Mouse (Mus musculus) testis, postnatal 10 days (tissue): Measurements from ENCODE around the gene Gm2696.
"Not testable (repeated sequence)": the region's sequence is repeated elsewhere in the genome, so short reads cannot be mapped to it uniquely, and the experiment has no call there.

Experiments
- DNase-seq: peaks from one replicate; pipeline ENCODE4 v3.0.0; 2021; ENCODE audit warnings: low spot score

Gm2696 gene

DNA sequence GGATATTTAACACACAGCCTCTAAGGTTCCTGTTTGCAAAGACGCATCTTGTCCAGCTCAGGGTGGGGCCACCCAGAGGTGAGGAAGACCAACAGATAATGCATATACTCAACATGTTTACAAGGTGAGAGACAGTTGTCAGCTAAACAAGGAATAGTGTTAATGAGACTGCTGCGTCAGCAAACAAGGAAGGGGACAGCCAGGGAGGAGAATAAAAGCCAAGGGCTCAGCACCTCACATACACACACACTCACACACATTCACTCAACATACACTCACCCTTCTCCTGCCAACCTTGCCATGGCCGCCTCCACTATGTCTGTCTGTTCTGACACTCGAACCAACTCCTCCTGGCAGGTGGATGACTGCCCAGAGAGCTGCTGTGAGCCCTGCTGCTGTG, at the start of gene Gm2696:
Gm2696 (plus strand) TSS at position 301 of the 400 bp plus-strand sequence.
- no peak for DNase-seq

- no peak for DNase-seq
These were observed 44.8 kb upstream of the Gm2696 start for GRCm38 (mm10) chr10:77769727-77770126.

GRCm38 (mm10) chr10:77771225-77771624, 43.3 kb upstream of the Gm2696 start, which contains the start of gene Gm3238:
TSS of gene Gm3238 (minus strand) at chr10:77771325.
- DNase-seq: not testable (repeated sequence)

GRCm38 (mm10) chr10:77772142-77772541, 42.3 kb upstream of the Gm2696 start:
- DNase-seq: not testable (repeated sequence)

GRCm38 (mm10) chr10:77776844-77777243, 37.6 kb upstream of the Gm2696 start, which contains the start of gene Gm7138:
TSS of gene Gm7138 (minus strand) at chr10:77776944.
- DNase-seq: not testable (repeated sequence)

GRCm38 (mm10) chr10:77782442-77782841, 32.0 kb upstream of the Gm2696 start, which contains the start of gene Gm3250:
TSS of gene Gm3250 (minus strand) at chr10:77782542.
- DNase-seq: not testable (repeated sequence)

- not testable (repeated sequence) for DNase-seq
These were observed 31.1 kb upstream of the Gm2696 start for GRCm38 (mm10) chr10:77783396-77783795.

DNA sequence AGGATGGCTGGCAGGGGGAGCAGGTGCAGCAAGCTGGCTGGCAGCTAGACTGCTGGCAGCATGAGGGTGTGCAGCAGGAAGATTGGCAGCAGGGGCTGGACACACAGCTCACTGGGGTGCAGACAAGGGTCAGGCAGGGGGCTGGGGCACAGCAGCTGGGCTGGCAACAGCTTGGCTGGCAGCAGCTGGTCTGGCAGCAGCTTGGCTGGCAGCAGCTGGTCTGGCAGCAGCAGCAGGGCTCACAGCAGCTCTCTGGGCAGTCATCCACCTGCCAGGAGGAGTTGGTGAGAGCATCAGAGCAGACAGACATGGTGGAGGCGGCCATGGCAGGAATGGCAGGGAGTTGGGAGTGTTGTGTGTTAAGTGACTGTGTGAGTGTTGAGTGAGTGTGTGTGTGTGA, 26.6 kb upstream of the Gm2696 start, which contains the start of gene Gm7137:
Gm7137 (minus strand) TSS at position 325 of the 400 bp plus-strand sequence.
- DNase-seq: not testable (repeated sequence)

- no peak for DNase-seq
These were observed 25.9 kb upstream of the Gm2696 start for GRCm38 (mm10) chr10:77788621-77789020.

- no peak for DNase-seq
These were observed 19.5 kb upstream of the Gm2696 start, which contains the start of gene Gm9639 for GRCm38 (mm10) chr10:77794976-77795375. TSS of gene Gm9639 (minus strand) at chr10:77795076.

DNA sequence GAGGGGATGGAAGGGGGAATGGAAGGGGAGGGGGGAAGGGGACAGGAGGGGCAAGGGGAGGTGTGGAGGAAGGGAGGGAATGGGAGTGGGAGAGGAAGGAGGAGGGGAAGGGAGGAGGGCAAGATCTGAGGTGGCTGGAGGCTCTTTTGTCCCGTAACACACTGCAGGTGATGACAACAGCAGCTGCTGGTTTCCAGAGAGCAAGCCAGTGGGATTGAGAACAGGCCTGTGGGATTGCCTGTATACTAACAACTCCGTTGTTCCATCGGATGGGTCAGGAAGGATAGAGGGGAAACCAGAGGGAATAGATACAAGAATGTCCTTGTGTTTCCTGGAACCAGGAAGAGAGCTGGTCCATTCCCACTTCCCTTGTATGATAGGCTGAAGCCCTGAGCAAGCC, 16.8 kb upstream of the Gm2696 start:
- no peak for DNase-seq

DNA sequence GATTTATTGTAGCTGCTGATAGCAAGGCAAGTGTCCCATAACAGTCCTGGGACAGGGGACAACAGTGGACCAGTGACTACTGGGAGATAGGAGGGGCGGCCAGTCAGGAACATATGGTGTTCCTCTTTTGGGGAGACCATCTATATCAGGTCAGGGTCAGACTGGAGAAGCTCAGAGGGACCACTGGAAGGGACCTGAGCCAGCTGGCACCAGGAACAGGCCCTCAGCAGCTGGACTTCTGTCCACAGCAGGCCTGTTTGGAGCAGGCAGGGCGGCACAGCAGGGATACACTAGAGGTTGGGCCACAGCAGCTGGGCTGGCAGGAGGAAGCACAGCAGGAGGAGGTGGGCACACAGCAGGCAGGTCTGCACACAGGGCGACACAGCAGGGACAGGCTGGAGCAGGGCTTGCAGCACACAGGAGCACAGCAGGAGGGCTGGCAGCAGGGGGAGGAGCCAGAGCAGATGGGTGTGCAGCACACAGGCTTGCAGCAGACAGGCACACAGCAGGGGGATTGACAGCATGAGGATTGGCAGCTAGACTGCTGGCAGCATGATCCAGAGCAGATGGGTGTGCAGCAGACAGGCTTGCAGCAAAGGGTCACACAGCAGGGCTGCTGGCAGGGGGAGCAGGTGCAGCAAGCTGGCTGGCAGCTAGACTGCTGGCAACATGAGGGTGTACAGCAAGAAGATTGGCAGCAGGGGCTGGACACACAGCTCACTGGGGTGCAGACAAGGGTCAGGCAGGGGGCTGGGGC, 16.1 kb upstream of the Gm2696 start:
- not testable (repeated sequence) for DNase-seq

DNA sequence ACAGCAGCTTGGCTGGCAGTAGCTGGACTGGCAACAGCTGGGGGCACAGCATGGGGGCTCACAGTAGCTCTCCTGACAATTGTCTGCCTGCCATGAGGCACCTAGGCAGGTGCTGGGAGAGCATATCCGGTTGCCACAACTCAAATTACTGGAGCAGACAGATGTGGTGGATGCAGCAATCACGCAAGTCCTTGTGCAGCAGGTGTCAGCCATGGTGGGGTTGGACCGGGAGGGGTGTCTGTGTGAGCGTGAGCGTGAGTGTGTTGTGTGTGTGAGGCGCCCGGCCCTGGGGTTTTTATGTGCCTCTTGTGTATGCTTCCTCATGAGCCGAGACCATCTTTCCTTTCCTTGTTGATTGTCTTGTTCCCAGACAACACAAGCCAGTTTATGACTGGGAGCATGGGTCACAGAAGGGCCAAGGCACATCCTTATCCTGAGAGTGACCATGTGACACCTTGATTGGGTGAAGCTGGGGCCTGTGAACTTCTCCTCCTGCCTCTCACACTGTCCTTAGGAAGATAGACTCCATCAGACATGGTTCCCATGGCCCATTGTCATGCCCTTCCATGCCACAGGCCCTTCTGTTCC, 15.5 kb upstream of the Gm2696 start, which contains the start of gene Gm19668:
Gm19668 (minus strand) TSS at position 213 of the 588 bp plus-strand sequence.
- no peak for DNase-seq

DNA sequence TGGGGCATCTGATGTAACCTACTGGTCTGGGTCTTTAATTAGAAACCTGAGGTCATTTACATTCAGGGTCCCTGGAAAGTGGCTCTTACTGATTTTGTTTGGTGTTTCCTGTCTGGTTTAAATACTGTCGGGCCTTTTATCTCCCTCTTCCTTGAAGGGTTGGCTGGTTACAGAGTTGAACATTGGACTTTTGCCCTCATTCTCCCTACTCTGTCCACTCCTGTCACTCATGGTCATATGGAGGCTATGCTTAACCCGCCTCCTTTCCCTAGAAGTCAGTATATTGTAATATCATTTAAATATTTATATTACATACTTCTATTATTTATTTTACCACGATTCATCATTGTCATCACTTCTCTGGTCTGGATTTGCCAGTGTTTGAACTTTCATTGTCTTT, 10.4 kb upstream of the Gm2696 start:
- DNase-seq: no peak

DNA sequence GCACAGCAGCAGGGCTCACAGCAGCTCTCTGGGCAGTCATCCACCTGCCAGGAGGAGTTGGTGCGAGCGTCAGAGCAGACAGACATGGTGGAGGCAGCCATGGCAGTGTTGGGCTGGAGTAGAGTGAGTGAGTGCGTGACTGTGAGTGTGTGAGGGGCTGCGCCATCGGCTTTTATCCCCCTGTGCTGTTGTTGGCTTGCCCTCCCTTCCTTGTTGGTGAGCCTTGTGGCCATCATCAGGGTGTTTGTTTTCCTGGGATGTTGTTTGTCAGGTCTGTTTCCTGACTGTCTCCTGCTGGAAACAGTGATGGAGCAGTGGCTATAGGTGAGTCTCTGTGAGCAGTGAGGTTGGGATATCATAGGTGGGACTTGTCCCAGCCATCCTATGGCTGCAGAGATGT, 2.7 kb upstream of the Gm2696 start, which contains the start of gene Gm9507:
Gm9507 (minus strand) TSS at position 101 of the 400 bp plus-strand sequence.
- DNase-seq: no peak

DNA sequence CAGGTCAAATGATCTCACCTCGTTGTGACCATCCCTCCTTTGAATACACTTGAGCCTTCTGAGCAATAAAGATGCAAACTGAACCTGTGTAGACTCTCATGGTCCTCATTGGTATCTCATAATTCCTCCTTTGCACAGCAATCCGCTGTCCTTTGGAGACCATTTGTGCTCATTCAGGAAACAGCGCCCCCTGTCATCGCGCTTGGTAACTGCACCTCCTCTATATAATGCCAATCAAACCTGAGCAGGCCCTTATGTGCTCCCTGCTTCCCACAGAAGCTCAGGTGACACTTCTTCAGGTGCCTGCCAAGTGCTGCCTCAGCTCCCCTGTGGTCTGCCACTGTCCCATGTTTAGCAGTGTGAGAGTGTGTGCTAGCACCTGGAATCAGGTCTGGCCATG, 1.0 kb downstream of the Gm2696 start:
- peak; percentile 54 for DNase-seq

DNA sequence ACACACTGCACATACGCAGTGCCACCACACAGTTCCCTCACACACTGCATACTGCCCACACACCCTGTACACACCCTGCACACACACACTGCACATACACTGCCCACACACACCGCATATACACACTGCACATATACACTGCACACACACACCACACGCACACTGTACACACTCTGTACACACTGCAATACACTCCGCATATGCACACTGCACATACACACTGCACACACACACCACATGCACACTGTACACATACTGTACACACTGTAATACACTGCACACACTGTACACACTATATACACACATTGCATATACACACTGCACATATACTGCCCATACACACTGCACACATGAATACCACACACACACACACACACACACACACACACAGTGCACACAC, 4.0 kb downstream of the Gm2696 start:
- DNase-seq: peak; percentile 3

DNA sequence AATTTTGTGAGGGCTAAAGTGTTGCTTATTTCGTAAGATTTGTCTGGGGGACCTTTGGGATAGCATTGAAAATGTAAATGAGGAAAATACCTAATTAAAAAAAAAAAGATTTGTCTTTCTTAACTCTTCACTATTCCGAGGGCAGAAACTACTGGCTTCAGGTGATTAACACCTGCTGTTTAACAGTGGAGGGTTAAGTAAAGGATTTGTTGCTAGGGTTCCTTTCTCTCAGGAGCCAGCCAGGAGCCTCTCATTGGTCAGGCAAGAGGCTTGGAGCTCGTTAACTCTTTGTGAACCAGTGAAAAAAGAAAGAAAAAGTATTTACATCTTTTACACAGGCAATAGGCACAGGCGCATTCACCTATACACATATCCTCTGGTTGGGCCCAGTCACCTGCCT, 4.7 kb downstream of the Gm2696 start:
- DNase-seq: no peak

DNA sequence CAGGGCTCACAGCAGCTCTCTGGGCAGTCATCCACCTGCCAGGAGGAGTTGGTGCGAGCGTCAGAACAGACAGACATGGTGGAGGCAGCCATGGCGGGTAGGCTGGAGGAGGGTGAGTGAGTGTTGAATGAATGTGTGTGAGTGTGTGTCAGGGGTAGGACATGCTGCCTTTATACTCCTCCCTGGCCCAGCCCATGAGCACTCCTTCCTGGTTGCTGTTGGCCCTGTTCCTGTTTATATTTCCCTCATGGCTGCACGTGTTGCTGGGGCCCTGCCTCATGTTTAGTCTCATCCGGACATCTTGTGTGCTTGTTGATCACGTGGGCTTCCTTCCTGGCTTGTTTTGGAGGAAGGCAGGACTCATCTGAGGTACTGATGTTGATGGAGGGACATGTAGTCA, 12.5 kb downstream of the Gm2696 start, which contains the start of gene Krtap10-4:
Krtap10-4 (minus strand) TSS at position 145 of the 400 bp plus-strand sequence.
- DNase-seq: no peak

DNA sequence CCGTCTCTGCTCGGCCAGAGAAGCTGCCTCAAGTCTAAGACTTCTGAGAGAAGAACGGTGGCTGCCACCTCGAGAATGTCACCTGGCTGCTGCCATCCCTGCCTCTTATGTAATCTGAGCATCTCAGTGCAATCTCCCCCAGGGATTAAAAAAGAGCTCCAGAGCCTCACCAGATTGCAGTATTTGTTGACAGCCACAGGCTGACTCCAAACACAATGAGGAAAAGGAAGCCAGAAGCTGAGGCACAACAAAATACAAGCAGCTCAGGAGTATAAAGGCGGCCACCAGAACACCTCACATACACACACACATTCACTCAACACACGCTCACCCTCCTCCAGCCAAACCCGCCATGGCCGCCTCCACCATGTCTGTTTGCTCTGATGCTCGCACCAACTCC, 21.2 kb downstream of the Gm2696 start, which contains the start of gene Krtap10-10:
Krtap10-10 (plus strand) TSS at position 301 of the 400 bp plus-strand sequence.
- no peak for DNase-seq

DNA sequence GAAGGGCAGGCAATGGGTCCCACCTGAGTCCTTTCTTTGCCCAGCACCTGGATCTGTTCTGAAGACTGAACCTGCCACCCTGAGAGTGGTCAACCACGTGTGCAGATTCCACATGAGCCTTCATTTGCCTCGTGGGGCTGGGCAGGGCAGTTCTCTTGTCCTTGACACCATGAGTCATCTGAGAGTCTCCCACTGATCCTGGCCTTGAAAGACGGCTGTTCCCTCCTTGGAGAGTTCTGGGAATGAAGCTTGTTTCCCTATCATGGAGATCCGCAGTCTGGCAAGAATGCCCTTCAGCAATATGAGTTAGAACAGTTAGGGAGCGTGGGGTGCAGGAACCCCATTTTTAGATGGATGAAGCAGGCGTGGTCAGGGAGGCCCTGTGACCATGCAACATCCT, 24.5 kb downstream of the Gm2696 start:
- no peak for DNase-seq

DNA sequence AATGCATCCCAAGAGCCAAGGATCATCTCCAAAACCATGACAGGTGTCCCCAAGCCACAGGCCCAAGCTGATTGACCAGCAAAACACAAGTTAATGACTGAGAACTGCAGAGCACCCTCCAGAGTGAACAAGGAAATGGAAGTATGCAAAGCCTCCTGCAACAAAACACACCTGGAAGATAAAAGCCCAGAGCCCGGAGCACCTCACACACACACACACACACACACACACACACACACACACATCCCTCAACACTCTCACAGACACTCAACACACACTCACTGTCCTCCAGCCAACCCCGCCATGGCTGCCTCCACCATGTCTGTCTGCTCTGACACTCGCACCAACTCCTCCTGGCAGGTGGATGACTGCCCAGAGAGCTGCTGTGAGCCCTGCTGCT, 32.0 kb downstream of the Gm2696 start, which contains the start of gene Gm36176:
Gm36176 (plus strand) TSS at position 301 of the 400 bp plus-strand sequence.
- no peak for DNase-seq

DNA sequence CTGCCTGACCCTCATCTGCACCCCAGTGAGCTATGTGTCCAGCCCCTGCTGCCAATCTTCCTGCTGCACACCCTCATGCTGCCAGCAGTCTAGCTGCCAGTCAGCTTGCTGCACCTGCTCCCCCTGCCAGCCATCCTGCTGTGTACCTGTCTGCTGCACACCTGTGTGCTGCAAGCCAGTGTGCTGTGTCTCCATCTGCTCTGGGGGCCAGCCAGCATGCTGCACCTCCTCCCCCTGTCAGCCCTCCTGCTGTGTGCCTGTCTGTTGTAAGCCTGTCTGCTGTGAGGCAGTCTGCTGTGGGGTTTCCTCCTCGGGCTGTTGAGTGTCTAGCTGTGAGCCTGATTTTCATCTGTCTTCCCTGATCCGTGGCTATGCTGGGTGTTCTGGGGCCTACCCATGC, 32.5 kb downstream of the Gm2696 start:
- no peak for DNase-seq
